Mouse (Mus musculus): ENCODE results near the gene Hmbs.
"Not testable (repeated sequence)": the region's sequence is repeated elsewhere in the genome, so short reads cannot be mapped to it uniquely, and the experiment has no call there.

Gene Hmbs

GRCm38 (mm10) chr9:44343781-44344421 lies at the start of gene Hmbs:
TSS of gene Hmbs (minus strand) at chr9:44344228.
- peak; percentile 91 for DNase-seq (ENCODE audit: low spot score)

- peak; percentile 67 for DNase-seq (ENCODE audit: low spot score)
Measured at GRCm38 (mm10) chr9:44391466-44391865, 47.4 kb upstream of the Hmbs start.

GRCm38 (mm10) chr9:44389273-44389672 lies 45.2 kb upstream of the Hmbs start:
- no peak for DNase-seq (ENCODE audit: low spot score)

- no peak for DNase-seq (ENCODE audit: low spot score)
Measured at GRCm38 (mm10) chr9:44387221-44387620, 43.2 kb upstream of the Hmbs start.

GRCm38 (mm10) chr9:44384596-44384995 lies 40.6 kb upstream of the Hmbs start:
- no peak for DNase-seq (ENCODE audit: low spot score)

GRCm38 (mm10) chr9:44379862-44380261 lies 35.8 kb upstream of the Hmbs start:
- DNase-seq (ENCODE audit: low spot score): no peak

GRCm38 (mm10) chr9:44379054-44379834 lies 35.2 kb upstream of the Hmbs start, which contains the start of gene Hyou1:
TSS of gene Hyou1 (plus strand) at chr9:44379490.
- DNase-seq (ENCODE audit: low spot score): peak; percentile 99

- no peak for DNase-seq (ENCODE audit: low spot score)
Measured at GRCm38 (mm10) chr9:44378153-44378730, 34.2 kb upstream of the Hmbs start.

GRCm38 (mm10) chr9:44377335-44377734 lies 33.3 kb upstream of the Hmbs start:
- DNase-seq (ENCODE audit: low spot score): not testable (repeated sequence)

GRCm38 (mm10) chr9:44376141-44376540 lies 32.1 kb upstream of the Hmbs start:
- DNase-seq (ENCODE audit: low spot score): no peak

GRCm38 (mm10) chr9:44373386-44373785 lies 29.4 kb upstream of the Hmbs start:
- no peak for DNase-seq (ENCODE audit: low spot score)

- no peak for DNase-seq (ENCODE audit: low spot score)
Measured at GRCm38 (mm10) chr9:44364480-44364879, 20.5 kb upstream of the Hmbs start.

GRCm38 (mm10) chr9:44361931-44362330 lies 17.9 kb upstream of the Hmbs start:
- DNase-seq (ENCODE audit: low spot score): not testable (repeated sequence)

- DNase-seq (ENCODE audit: low spot score): peak; percentile 93
Measured at GRCm38 (mm10) chr9:44361190-44361917, 17.3 kb upstream of the Hmbs start, which contains the start of gene Vps11. TSS of gene Vps11 (minus strand) at chr9:44361670.

GRCm38 (mm10) chr9:44357207-44357606 lies 13.2 kb upstream of the Hmbs start:
- DNase-seq (ENCODE audit: low spot score): no peak

GRCm38 (mm10) chr9:44353142-44353541 lies 9.1 kb upstream of the Hmbs start:
- DNase-seq (ENCODE audit: low spot score): no peak

- DNase-seq (ENCODE audit: low spot score): no peak
Measured at GRCm38 (mm10) chr9:44352337-44352736, 8.3 kb upstream of the Hmbs start.

- no peak for DNase-seq (ENCODE audit: low spot score)
Measured at GRCm38 (mm10) chr9:44351396-44351795, 7.4 kb upstream of the Hmbs start.

GRCm38 (mm10) chr9:44348546-44348945 lies 4.5 kb upstream of the Hmbs start:
- no peak for DNase-seq (ENCODE audit: low spot score)

GRCm38 (mm10) chr9:44347621-44348020 lies 3.6 kb upstream of the Hmbs start:
- no peak for DNase-seq (ENCODE audit: low spot score)

GRCm38 (mm10) chr9:44347166-44347565 lies 3.1 kb upstream of the Hmbs start:
- no peak for DNase-seq (ENCODE audit: low spot score)
